Mouse (Mus musculus) CH12.LX (cell line): Measurements from ENCODE around the gene Gpr137. TPM values are rescaled to one million over a fixed set of nuclear protein-coding genes. Genes with fewer than 3 reads are reported as not detected.

ENCODE experiments used
- DNase-seq: peaks from one replicate; pipeline ENCODE4 v3.0.0-alpha.2; 2013; ENCODE audit errors: extremely low read depth
- H3K27ac ChIP-seq: 2 replicates; pipeline ENCODE4 v1.5.1; 2012; ENCODE audit warnings: low read depth, mild to moderate bottlenecking, control low read depth, moderate library complexity; ENCODE audit not compliant: insufficient read depth
- H3K27me3 ChIP-seq: replicated peaks from 2 replicates; pipeline ENCODE3; 2012; ENCODE audit warnings: inconsistent platforms
- H3K36me3 ChIP-seq, 2 experiments: replicated peaks in 1 of 2; 2 replicates each; pipeline versions ENCODE3 to v1.6.1; 2012; ENCODE audit warnings: inconsistent platforms in 1 of 2, low read length in 1 of 2, mild to moderate bottlenecking in 1 of 2, mixed read lengths in 1 of 2, moderate library complexity in 1 of 2; ENCODE audit not compliant: control insufficient read depth in 1 of 2, insufficient read depth in 1 of 2
- H3K4me1 ChIP-seq, 2 experiments: 2 replicates each; pipeline ENCODE4 v1.6.1; 2012; ENCODE audit warnings: inconsistent platforms in 1 of 2, moderate library complexity in 1 of 2; ENCODE audit not compliant: insufficient read depth in 2 of 2, control insufficient read depth in 1 of 2
- H3K4me2 ChIP-seq: 2 replicates; pipeline ENCODE4 v1.6.1; 2012; ENCODE audit warnings: low read depth, mild to moderate bottlenecking, control low read depth; ENCODE audit not compliant: poor library complexity, insufficient read depth, severe bottlenecking
- H3K4me3 ChIP-seq, 3 experiments: fragments of 150-350 bp in 1 of 3; sonication (generic) in 1 of 3; replicated peaks in 1 of 3; 2 replicates each; pipeline versions ENCODE3 to v1.5.1; 2011 to 2012; ENCODE audit warnings: low read depth in 2 of 3, low read length in 2 of 3, mild to moderate bottlenecking in 2 of 3, moderate library complexity in 2 of 3, control low read depth in 1 of 3, improper control_type of control experiment in 1 of 3, inconsistent platforms in 1 of 3, mixed read lengths in 1 of 3; ENCODE audit not compliant: poor library complexity in 1 of 3
- H3K79me2 ChIP-seq: replicated peaks from 2 replicates; pipeline ENCODE4 v1.6.1; 2012; ENCODE audit warnings: mild to moderate bottlenecking, moderate library complexity; ENCODE audit not compliant: control insufficient read depth, poor library complexity, insufficient read depth, severe bottlenecking; ENCODE audit errors: extremely low read depth
- H3K9ac ChIP-seq: 2 replicates; pipeline ENCODE4 v1.6.1; 2012; ENCODE audit warnings: low read depth, mild to moderate bottlenecking, control low read depth, moderate library complexity; ENCODE audit not compliant: insufficient read depth
- H3K9me3 ChIP-seq: replicated peaks from 2 replicates; pipeline ENCODE3; 2012; ENCODE audit warnings: low read length, inconsistent platforms, mixed read lengths
- BHLHE40 ChIP-seq: IDR thresholded peaks from 2 replicates; pipeline ENCODE4 v1.6.1; 2011; ENCODE audit warnings: mild to moderate bottlenecking, low read depth, low read length, improper control_type of control experiment
- CHD1 ChIP-seq: IDR thresholded peaks from 2 replicates; pipeline ENCODE4 v1.6.1; 2012; ENCODE audit warnings: low read depth, low read length, improper control_type of control experiment, inconsistent platforms
- CHD2 ChIP-seq: IDR thresholded peaks from 2 replicates; pipeline ENCODE4 v1.6.1; 2011; ENCODE audit warnings: low read length, improper control_type of control experiment
- CTCF ChIP-seq, 2 experiments: IDR thresholded peaks in 1 of 2; conservative IDR thresholded peaks in 1 of 2; 2 replicates each; pipeline ENCODE4 v1.5.1; 2011 to 2012; ENCODE audit warnings: low read depth in 2 of 2, low read length in 2 of 2, improper control_type of control experiment in 1 of 2, inconsistent platforms in 1 of 2, mild to moderate bottlenecking in 1 of 2, moderate library complexity in 1 of 2
- E2F4 ChIP-seq: IDR thresholded peaks from 2 replicates; pipeline ENCODE4 v1.6.1; 2011; ENCODE audit warnings: low read depth, low read length, improper control_type of control experiment; ENCODE audit not compliant: insufficient replicate concordance
- EP300 ChIP-seq: IDR thresholded peaks from 2 replicates; pipeline ENCODE4 v1.6.1; 2011; ENCODE audit warnings: low read length, improper control_type of control experiment
- ETS1 ChIP-seq: conservative IDR thresholded peaks from 2 replicates; pipeline ENCODE4 v1.6.1; 2012; ENCODE audit warnings: low read depth, mild to moderate bottlenecking, inconsistent platforms, low read length, improper control_type of control experiment, moderate library complexity
- GABPA ChIP-seq: IDR thresholded peaks from 2 replicates; pipeline ENCODE4 v1.6.1; 2012; ENCODE audit warnings: low read depth, low read length, improper control_type of control experiment, inconsistent platforms; ENCODE audit not compliant: insufficient replicate concordance
- HCFC1 ChIP-seq: IDR thresholded peaks from 2 replicates; pipeline ENCODE4 v1.6.1; 2012; ENCODE audit warnings: low read depth, mild to moderate bottlenecking, inconsistent platforms, low read length, improper control_type of control experiment
- JUN ChIP-seq: IDR thresholded peaks from 2 replicates; pipeline ENCODE4 v1.6.1; 2011; ENCODE audit warnings: low read depth, mild to moderate bottlenecking, low read length, improper control_type of control experiment, moderate library complexity; ENCODE audit not compliant: insufficient read depth
- JUND ChIP-seq: conservative IDR thresholded peaks from 2 replicates; pipeline ENCODE4 v1.6.1; 2011; ENCODE audit warnings: low read depth, low read length, improper control_type of control experiment
- KAT2A ChIP-seq: IDR thresholded peaks from 2 replicates; pipeline ENCODE4 v1.6.1; 2012; ENCODE audit warnings: low read length, improper control_type of control experiment, inconsistent platforms; ENCODE audit not compliant: insufficient replicate concordance
- MAFK ChIP-seq: IDR thresholded peaks from 2 replicates; pipeline ENCODE4 v1.6.1; 2011; ENCODE audit warnings: low read length, improper control_type of control experiment; ENCODE audit not compliant: insufficient replicate concordance
- MAZ ChIP-seq: IDR thresholded peaks from 2 replicates; pipeline ENCODE4 v1.6.1; 2012; ENCODE audit warnings: low read depth, mild to moderate bottlenecking, inconsistent platforms, low read length, improper control_type of control experiment, moderate library complexity
- MXI1 ChIP-seq: IDR thresholded peaks from 2 replicates; pipeline ENCODE4 v1.6.1; 2011; ENCODE audit warnings: mild to moderate bottlenecking, low read depth, low read length, improper control_type of control experiment
- NRF1 ChIP-seq: IDR thresholded peaks from 2 replicates; pipeline ENCODE4 v1.6.1; 2014; ENCODE audit warnings: low read depth, mild to moderate bottlenecking, inconsistent platforms, low read length, improper control_type of control experiment, moderate library complexity
- PAX5 ChIP-seq: IDR thresholded peaks from 2 replicates; pipeline ENCODE4 v1.6.1; 2012; ENCODE audit warnings: low read length, inconsistent platforms, mixed read lengths
- POLR2A ChIP-seq: IDR thresholded peaks from 2 replicates; pipeline ENCODE4 v1.6.1; 2011; ENCODE audit warnings: low read depth, mild to moderate bottlenecking, improper control_type of control experiment, low read length
- POLR2AphosphoS2 ChIP-seq: IDR thresholded peaks from 2 replicates; pipeline ENCODE4 v1.6.1; 2011; ENCODE audit warnings: low read depth, low read length, improper control_type of control experiment
- RAD21 ChIP-seq: IDR thresholded peaks from 2 replicates; pipeline ENCODE4 v1.6.1; 2011; ENCODE audit warnings: low read depth, mild to moderate bottlenecking, low read length, improper control_type of control experiment, moderate library complexity
- RCOR1 ChIP-seq: conservative IDR thresholded peaks from 2 replicates; pipeline ENCODE4 v1.6.1; 2012; ENCODE audit warnings: low read depth, mild to moderate bottlenecking, inconsistent platforms, low read length, improper control_type of control experiment
- SIN3A ChIP-seq: IDR thresholded peaks from 2 replicates; pipeline ENCODE4 v1.6.1; 2012; ENCODE audit warnings: low read length, improper control_type of control experiment, inconsistent platforms
- SMC3 ChIP-seq: IDR thresholded peaks from 2 replicates; pipeline ENCODE4 v1.6.1; 2011; ENCODE audit warnings: low read depth, low read length, improper control_type of control experiment
- TCF12 ChIP-seq: IDR thresholded peaks from 2 replicates; pipeline ENCODE4 v1.6.1; 2014; ENCODE audit warnings: low read depth, mild to moderate bottlenecking, inconsistent platforms, low read length, improper control_type of control experiment
- UBTF ChIP-seq: IDR thresholded peaks from 2 replicates; pipeline ENCODE4 v1.6.1; 2012; ENCODE audit warnings: low read depth, mild to moderate bottlenecking, inconsistent platforms, low read length, improper control_type of control experiment, moderate library complexity
- USF1 ChIP-seq: IDR thresholded peaks from 2 replicates; pipeline ENCODE4 v1.6.1; 2014; ENCODE audit warnings: low read depth, mild to moderate bottlenecking, inconsistent platforms, low read length, improper control_type of control experiment
- ZC3H11A ChIP-seq: IDR thresholded peaks from 2 replicates; pipeline ENCODE4 v1.6.1; 2012; ENCODE audit warnings: low read depth, mild to moderate bottlenecking, inconsistent platforms, low read length, improper control_type of control experiment
- ZKSCAN1 ChIP-seq: IDR thresholded peaks from 2 replicates; pipeline ENCODE4 v1.6.1; 2012; ENCODE audit warnings: low read depth, inconsistent platforms, low read length, improper control_type of control experiment, borderline replicate concordance
- dilution Hi-C: fragments of 300-500 bp; cut with MboI; formaldehyde crosslinking; loops from 2 replicates; pipeline ENCODE4 v1.14.3; 2020; ENCODE audit warnings: low sequenced_read_pairs; ENCODE audit not compliant: extremely low pct_unique_long_range_greater_than_20kb, extremely low pct_ligation_motif_present
- in situ Hi-C: fragments of 300-500 bp; cut with MboI; formaldehyde crosslinking; loops from 3 replicates; pipeline ENCODE4 v1.14.3; 2019; ENCODE audit warnings: low sequenced_read_pairs, low pct_ligation_motif_present, low pct_unique_long_range_greater_than_20kb, mixed read lengths
- polyA plus RNA-seq: library from polyadenylated mRNA; unstranded; fragments of >175 nt; gene quantifications from 2 replicates; pipeline ENCODE4 v1.2.1, GENCODE M21; 2012; ENCODE audit warnings: low read depth; ENCODE audit not compliant: insufficient read length
- total RNA-seq, 2 experiments: library from RNA; depleted of rRNA; stranded (reverse); fragments of 300-350 nt in 1 of 2; fragments of >200 nt in 1 of 2; gene quantifications; 2 replicates each; pipeline ENCODE4 v1.2.3; 2012 to 2014

The Gpr137 gene
- total and polyA plus RNA-seq, 3 experiments, result 8.8 to 18.1 (median 14.4) TPM

- DNase-seq, result no peak
- Histone ChIP-seq H3K9me3 (no peaks in the 10 kb centered on the region), H3K36me3 (peaks cover 31 to 61% of the 10 kb centered on the region in 2 experiments), H3K27me3 (no peaks in the 10 kb centered on the region), H3K4me3 (no peak overlapping the region), H3K27ac (no peak overlapping the region), H3K4me2 (no peak overlapping the region), H3K9ac (no peak overlapping the region), H3K4me1 (peaks cover 8 to 22% of the 10 kb centered on the region in 2 experiments; a peak in 3 of 4 replicates), H3K79me2 (peaks cover 18% of the 10 kb centered on the region)
- dilution Hi-C loops, result no loop called here
- TF ChIP-seq CTCF (conservative IDR thresholded peaks at IDR 0.05 in 1 of 2, IDR thresholded peaks at IDR 0.05 in 1 of 2; ENCODE audit: low read depth in 2 of 2, low read length in 2 of 2) (no peak), POLR2A (no peak), JUN (no peak), UBTF (no peak), MXI1 (no peak), ETS1 (no peak), E2F4 (no peak), GABPA (no peak), KAT2A (no peak), NRF1 (no peak), SIN3A (no peak), CHD2 (no peak), USF1 (no peak), MAFK (no peak)
- in situ Hi-C loops, result no loop called here
Measured at GRCm38 (mm10) chr19:6913036-6913435, 29.2 kb downstream of the Gpr137 start.

DNA sequence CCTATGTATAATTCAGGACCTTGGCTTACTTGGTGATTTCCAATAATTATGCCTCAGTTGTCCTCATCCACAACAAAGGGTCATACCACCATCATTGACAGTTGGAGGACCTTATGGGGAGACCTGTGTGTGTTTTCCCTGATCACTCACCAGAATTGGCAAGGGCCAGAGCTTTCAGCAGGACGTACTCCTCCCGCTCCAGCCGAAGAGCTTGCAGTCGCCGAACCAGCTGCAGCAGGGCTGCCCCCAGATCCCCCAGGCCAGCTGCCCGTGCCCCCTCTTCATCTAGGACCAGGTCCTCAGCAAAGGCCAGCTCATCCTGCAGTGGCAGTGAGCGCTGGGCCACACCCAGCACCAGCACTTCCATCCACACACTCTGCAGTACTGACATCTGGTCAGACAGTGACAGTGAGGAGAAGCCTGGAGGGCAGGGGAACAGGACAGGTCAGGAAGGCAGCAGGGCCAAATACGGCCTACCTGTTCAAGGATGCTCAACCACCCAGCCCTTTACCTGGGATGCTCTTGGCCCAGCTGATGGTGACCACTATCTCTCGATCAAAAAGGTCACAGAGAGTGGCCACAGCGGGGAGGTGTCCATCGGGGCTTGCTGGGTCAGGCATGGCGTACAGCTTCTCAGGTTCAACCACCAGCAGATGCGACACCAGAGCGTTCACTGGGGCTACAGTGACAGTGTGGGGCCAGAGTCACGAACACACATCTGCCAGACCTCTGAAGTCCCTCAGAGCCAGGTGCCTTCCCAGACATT, 29.9 kb downstream of the Gpr137 start:
- Histone ChIP-seq H3K36me3 (peaks cover 31 to 66% of the 10 kb centered on the region in 2 experiments), H3K4me3 (no peak overlapping the region)
- in situ Hi-C loops, result no loop called here

More for the DNA sequence above, 29.9 kb downstream of the Gpr137 start:
- no peak overlapping the region for H3K9ac ChIP-seq
- no peak overlapping the region for H3K27ac ChIP-seq
- dilution Hi-C loops, result no loop called here
- H3K4me2 ChIP-seq, result no peak overlapping the region
- no peak for TF ChIP-seq TCF12
- no peak for TF ChIP-seq CTCF (conservative IDR thresholded peaks at IDR 0.05 in 1 of 2, IDR thresholded peaks at IDR 0.05 in 1 of 2; ENCODE audit: low read depth in 2 of 2, low read length in 2 of 2)
- TF ChIP-seq BHLHE40, result no peak
- TF ChIP-seq ZC3H11A, result no peak
- TF ChIP-seq POLR2AphosphoS2, result no peak
- no peak for TF ChIP-seq SMC3
- TF ChIP-seq ZKSCAN1, result no peak
- TF ChIP-seq EP300, result no peak
- TF ChIP-seq MAZ, result no peak
- TF ChIP-seq CHD1, result no peak
- no peak for TF ChIP-seq E2F4
- TF ChIP-seq ETS1, result no peak
- TF ChIP-seq USF1, result no peak
- TF ChIP-seq HCFC1, result no peak
- TF ChIP-seq RAD21, result no peak
- no peak for TF ChIP-seq PAX5
- no peak for TF ChIP-seq RCOR1
- no peak for TF ChIP-seq MXI1
- TF ChIP-seq JUND, result no peak
- peaks cover 10 to 28% of the 10 kb centered on the region in 2 experiments; a peak in 3 of 4 replicates for H3K4me1 ChIP-seq
- peaks cover 21% of the 10 kb centered on the region for H3K79me2 ChIP-seq
- no peaks in the 10 kb centered on the region for H3K27me3 ChIP-seq
- DNase-seq, result no peak
- H3K9me3 ChIP-seq, result no peaks in the 10 kb centered on the region
